Mouse (Mus musculus): ENCODE data around the gene Basp1.
A peak's percentile ranks its signal among the peaks of the same experiment; 100 is the strongest.

The Basp1 gene

DNA sequence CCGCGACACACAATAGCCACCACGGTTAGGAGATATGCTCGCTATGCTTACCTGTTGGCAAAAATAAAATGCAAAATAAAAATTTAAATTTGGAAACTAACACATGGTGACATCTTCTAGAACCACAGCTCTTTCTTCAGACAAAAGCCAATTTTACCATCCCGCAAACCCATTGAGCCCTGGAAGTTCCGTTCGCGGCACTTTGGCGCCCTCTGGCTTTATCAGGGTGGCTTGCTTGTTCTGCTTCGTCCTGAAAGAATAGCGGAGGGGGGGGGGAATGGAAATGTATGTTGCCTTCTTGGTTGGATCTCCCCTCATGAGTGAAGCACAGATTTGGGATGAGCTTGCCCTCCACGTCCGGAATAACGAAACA is 1.2 kb upstream of the Basp1 start:
- peak; percentile 94 to 95 for DNase-seq

DNA sequence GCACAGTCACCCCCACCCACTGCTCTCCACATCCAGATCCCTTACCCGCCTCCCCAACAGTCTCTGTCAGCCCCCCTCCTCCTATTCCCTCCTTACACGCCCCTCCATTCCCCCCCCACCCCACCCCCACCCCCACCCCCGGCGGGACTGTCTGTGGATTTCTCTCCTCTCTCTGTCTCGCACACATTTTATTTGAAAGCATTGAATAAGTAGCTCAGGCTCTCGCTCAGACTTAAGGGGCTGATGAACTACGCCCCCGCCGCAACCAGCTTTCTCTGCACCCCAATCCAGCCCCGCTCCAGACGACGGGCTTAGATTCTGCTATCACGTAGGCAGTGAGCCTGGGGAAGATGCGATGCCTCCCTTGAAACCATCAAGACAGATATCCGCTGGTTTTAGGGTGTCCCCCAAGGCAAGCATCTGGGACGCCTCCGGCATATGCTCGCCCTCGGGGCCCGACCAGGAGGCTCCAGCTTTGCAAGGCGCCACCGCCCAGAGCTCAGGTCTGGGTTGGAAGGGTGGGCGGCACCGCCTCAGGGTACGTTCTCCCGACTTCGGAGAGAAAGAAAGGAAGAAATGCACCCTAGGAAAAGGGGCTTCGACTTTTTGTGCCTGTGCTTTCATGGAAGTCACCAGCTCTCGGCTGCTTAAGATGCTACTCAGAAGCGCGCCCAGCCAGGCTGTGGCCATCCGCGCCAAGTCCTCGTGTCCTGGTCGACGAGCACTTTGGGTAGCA is 615 bp upstream of the Basp1 start:
- peak in 1 of 2 experiments; percentile 75 for DNase-seq

DNA sequence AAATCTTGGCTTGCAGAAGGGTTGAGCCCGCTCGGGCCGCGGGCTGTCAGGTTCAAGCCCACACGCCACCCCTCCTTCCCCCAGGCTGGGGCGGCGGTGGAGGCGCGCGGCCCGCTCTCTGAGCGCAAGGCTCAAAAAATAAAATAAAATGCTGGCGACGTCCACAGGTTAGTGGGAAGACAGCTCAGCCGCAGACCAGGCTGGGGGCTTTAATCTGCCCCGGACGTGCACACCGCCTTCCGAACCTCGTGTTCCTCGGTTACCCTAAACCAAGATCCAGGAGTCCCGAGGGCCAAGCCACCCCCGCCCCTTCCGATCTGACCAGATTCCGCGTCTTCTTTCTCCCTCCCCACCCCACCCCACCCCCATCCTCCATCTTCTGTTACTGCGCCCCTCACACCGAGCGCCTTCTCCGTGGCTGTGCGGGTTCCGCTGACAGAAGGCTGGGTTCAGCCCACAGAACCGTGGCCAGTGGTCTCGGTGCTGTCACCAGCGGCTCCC is 753 bp downstream of the Basp1 start:
- DNase-seq: peak; percentile 57 to 63

DNA sequence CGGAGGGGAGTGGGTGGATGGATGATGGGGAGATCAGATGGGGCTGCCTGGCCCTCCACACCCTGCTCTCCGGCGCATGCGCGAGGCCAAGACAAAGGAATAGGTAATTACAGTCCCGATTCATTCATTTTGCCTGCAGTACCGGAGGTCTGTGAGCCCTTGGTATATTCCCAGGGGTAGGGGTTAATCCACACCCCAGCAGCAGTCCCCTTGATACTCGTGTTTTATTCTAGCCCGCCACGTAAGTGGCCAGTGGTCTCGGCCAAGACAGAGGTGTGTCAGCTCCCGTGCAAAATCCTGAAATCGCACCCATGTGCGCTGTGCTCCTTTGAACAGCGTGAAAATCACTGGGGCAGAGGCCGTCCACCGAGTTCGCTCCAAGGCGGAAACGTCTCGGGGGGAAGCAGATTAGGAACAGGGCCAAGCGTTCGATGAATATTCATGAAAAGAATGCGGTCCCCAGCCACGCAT is 1.4 kb downstream of the Basp1 start:
- DNase-seq: peak; percentile 85 to 86

DNA sequence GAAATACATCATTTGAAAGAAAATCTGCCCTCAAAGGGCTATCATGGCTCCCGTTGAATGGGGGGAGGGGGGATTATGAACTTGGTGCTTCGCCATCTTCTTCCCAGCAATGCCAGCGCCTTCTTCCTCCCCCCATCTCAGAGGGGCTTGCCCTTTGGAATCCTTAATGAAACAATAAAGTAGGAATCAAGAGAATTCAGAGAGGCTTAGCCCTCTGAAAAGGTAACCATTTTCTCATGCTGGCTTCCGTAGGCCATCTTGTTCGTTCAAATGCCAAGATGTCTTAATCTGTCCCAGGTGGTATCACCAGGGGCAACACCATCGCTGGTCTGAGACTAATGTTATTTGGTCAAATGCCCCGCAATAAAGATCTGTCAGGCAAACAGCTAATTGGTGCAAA is 2.1 kb downstream of the Basp1 start:
- peak; percentile 58 to 65 for DNase-seq

DNA sequence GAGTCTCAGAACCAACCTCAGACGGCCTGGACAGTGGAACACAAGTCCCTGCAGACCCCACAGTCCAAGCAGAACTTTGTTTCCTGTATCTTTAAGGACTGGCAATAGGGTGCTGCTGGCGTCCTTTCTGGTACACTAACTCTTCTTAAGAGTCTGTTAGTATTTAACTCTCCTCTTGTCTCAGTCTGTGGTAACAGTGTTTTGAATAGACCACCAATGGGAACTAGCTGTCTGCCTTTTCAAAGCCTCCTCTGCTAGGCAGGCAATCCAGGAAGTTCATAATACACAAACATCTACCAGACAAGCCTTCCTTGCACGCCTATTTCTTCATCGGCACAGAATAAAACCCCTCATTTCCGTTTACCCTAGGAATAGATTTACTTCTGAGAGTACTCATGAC is 7.6 kb downstream of the Basp1 start:
- DNase-seq: no peak

DNA sequence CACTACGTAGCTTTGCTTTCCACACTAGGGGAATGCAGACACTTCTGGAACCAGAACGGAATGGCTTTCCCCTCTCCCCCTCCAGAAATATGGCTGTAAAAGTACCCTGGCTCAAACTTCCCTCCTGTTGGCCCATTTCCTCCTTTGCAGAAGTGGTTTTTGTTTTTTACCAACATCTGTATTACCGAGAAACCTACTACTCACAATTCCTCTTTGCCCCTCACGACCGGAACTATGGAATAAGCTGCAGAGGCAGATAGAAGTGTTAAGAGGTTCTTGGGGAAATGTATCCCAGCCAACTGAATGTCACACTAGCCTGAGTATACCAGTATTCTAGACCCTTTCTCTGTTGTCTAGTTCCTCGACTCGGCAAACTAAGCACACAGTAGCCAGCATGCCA is 9.7 kb downstream of the Basp1 start:
- no peak for DNase-seq

DNA sequence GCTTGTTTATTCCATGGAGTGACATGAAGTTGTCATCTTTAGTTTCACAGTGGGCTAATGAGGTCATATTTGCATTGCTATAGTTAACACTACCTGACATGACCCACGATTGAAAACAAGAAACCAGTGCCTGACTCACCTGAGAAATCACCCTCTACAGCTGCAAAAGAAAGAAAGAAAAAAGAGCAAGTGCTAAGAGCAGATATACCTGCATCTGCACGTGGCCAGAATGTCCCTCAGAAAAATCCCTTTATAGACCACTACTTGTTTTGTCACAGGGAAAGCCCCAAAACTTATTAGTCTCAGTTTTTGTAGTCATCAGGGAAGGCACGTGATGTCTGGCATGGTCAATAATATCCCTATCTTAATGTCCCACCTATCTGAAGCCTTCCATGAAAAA is 11.6 kb downstream of the Basp1 start:
- no peak for DNase-seq

DNA sequence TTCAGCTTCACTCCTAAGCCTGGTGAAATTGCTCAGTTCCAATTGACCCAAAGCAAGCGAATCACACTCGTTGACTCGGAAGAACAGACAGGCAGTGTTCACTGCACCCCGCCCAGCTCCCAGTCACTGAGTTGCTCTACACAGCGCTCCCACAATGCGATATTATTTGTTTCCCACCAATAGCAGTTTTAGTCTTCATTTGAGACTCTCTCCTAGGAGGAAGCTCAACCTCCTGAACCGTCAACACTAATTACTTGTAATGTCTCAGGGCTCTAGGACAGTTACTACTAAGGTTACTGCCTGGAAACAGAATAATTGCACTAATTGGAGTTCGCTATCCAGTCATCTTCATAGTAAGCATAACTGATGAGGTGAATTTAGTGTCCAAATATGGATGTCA is 13.3 kb downstream of the Basp1 start:
- DNase-seq: no peak

DNA sequence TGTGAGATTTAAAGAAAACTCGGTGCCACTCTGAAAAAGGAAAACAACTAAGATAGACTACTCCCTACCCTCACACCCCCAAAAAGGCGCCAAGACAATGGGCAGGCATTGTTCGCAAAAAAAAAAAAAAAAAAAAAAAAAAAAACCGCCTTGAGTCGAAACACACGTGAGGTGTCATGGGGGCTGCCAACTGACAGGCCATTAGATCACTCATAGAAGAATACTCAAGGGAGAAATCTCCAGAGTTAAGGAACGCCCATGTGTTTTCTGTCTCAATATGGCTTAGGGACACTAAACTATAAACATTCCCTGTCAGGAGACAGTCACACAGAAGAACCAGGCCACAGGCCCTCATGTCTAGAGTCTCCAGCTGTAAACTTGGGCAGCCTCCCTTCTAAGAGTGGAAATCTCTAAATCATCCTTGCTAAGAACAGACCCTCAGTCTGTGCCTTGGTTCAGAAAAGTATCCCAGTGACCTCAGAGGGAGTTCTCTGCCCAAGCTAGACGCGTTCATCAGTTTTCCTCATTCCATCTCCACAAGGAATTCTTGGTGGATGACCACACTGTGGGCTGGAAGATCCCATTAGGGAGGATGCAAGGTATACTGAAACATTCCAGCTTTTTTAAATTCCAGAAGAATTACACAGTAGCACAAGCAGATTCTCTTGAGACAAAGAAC is 17.5 kb downstream of the Basp1 start:
- DNase-seq: no peak

DNA sequence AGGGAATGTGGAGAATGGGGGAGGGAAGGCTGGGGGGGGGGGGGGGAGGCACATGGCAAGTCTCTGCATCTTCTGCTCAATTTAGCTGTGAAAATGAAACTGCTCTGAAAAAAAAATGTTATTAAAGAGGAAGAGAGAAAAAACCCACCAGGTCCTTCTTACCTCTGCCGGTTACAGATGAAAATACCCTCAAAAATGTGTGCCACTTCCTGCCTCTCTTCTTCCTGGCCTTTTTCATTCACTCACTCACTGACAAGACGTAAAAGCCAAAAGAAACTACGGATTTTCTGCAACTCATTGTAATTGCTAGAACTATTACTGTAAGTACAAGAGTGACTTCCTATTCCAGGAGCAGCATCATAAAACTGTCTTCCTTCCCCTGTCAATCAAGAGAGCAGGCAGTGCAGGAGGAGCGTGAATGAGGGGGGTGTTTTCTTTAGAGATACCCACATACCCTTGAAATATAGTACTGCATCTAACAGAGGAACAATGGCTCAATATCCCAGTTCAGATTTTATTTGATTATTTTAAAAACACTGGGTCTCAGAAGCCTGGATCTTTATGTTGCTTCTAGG is 21.0 kb downstream of the Basp1 start:
- no peak for DNase-seq

DNA sequence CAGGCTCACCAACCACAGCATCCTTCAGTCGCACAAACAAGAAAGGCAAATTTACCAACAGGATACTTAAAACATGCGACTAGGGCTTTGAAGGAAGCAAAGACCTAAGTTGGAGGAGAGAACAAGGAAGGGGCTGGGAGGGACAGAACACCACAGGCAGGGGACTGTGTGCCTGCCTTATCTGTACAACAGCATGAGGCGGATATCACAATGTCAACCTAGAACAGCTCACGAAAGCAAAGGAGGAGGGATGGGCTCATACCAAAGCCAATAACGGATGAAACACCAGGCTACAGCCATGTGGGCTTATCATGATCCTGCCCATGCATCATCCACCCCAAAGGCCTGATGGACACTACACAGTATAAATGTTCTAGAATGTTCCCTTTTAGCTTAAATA is 22.4 kb downstream of the Basp1 start:
- DNase-seq: no peak

DNA sequence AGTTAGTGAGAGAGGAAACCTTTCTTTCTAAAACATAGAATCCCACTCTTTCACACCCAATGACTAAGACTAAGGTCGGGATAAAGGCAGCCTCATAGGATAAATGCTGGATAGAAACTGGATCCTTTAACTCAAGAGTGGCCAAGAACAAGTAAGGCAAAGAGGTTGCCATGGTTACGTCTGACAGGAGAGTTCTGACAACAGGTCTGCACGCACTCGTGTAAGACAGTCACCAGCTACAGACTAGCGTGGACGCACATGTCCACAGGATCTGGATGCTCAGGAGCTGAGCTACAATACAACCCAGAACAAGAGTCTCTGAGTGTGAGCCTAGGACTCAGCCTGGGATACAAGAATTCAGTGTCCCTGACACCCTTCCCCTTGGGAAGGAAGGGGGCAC is 26.0 kb downstream of the Basp1 start:
- no peak for DNase-seq

DNA sequence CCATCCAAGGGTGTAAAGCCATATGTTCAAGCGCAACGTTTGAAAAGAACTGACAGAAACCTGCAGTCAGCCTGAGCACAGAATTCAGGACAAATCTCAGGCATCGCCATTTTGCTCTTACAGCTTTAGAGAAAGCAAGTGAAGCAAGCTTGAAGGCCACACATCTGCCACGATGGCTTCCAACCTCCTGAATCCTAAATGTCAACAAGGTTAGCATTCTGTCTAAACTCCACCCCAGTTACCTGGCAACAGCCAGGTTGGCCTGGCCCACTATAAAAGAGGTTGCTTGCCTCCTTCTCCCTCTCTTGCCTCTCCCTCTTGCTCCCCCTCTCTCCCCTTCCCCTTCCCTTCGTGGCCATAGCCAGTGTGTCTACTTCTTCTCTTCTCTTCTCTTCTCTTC is 33.5 kb downstream of the Basp1 start:
- DNase-seq: no peak

DNA sequence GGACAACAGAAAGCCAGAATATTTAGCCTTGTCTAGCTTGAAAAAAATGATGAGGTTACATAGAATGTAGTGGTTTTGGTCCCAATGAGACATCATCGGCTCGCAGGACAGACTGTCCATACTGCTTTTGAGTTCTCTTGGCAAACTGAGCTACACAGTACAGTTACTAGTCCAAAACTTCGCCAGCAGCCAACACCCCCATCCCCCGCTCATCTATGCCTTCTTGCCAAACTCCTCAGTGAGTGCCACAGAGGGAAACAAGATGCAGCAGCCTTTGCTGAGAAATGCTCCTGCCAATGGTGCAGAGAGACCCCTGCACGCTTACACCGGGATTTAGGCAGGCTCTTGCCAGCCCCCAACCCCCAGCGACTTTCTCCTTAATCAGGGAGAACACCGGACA is 34.9 kb downstream of the Basp1 start:
- DNase-seq: peak in 1 of 2 experiments; percentile 25

DNA sequence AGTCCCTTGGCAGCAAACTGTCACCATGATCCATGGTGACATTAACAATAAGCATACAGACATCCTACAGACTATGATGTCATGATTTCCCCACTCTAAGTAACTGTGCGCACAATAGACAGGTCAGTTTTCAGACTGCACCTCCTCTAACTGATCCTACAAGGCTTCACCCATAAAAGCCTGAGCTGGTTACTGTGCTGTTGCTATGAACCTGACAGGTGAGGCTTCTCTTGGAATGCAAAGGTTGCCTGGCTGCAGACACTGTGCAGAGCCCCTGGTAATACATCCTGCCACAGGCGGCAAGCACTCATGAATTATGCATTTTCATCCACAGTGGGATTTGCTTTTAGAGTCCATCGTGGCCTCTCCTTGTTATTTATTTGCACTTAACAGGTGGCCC is 36.6 kb downstream of the Basp1 start:
- no peak for DNase-seq

DNA sequence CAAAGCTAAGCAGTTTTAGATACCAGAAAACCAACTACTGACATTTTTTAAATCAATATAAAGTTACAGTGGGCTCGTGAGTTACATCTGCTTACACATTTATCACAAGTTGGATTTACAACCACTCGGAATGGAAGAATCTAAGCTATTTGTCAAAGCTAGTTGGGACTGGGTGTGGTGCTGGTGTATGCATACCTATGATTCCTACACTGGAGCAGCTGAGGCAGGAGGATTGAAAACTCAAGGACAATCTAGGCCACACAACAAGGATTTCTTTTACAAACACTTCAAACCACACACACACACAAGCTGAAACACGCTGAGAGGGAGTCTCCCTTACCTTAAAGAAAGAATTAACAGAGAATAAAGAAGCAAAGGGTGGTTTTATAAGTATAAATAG is 40.1 kb downstream of the Basp1 start:
- no peak for DNase-seq

DNA sequence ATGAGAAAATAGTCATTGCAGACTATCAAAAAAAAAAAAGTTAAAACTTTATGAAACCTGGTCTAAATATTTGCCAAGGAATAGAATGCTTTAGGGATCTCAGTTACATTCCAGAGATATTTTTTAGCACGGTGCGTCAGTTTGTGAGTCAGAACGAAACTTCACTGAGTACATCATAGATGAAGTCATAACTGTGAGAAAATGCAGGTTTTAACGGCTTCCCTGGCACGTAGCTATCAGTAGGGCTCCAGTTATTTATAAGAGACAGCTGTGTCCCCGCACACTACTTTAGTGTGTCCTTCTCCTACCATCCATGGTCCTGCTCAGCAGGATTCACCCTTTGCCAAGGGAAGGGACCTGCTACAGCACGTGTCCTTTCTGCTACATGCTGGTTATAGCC is 44.0 kb downstream of the Basp1 start:
- no peak for DNase-seq

DNA sequence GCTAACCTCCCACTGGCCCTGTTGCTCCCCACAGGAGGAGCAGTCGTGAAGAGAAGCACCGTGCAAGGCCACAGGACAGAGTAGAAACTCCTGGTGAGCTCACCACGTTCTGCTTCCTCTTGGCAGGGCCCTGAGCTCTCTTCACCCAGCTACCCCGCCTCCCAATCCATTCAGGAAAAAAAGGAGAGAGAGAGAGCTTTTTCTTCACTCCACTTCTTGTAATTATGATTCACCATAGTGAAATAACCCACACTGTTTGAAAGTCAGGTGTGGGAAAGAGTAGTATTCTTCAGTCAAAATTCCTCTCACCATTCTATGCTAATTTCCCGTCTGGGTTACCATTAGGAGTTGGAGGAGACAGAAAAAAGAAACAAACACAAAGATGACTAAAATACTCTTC is 48.1 kb downstream of the Basp1 start:
- DNase-seq: no peak

DNA sequence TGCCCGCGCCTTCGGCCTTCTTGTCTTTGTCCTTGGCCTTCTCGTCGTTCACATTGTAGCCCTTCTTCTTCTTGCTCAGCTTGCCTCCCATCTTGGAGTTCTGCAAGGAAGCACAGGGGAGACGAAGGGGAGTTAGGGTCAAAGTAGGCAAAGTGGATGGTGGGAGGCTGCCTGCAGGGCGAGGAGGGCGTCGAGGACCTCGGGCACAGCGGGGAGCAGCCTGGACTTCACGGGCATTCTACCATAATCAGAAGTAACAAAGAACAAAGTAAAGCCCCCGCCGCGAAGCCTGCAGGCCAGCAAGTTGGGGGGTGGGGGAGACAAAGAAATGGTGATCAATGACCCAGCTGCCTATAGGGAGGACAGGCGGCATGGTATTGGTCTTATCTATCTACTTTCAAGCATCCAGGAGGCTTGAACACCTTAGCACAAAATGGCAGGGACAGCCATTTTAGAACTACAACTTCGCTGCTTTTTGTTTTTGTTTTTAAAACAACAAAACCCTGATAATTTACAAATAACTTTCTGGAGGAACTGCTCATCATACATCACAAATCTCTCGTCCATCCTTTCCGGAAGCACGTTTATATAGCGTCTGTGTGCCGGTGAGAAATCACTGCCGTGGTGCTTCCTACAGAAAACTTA is 48.6 kb downstream of the Basp1 start:
- DNase-seq: peak in 1 of 2 experiments; percentile 39

DNA sequence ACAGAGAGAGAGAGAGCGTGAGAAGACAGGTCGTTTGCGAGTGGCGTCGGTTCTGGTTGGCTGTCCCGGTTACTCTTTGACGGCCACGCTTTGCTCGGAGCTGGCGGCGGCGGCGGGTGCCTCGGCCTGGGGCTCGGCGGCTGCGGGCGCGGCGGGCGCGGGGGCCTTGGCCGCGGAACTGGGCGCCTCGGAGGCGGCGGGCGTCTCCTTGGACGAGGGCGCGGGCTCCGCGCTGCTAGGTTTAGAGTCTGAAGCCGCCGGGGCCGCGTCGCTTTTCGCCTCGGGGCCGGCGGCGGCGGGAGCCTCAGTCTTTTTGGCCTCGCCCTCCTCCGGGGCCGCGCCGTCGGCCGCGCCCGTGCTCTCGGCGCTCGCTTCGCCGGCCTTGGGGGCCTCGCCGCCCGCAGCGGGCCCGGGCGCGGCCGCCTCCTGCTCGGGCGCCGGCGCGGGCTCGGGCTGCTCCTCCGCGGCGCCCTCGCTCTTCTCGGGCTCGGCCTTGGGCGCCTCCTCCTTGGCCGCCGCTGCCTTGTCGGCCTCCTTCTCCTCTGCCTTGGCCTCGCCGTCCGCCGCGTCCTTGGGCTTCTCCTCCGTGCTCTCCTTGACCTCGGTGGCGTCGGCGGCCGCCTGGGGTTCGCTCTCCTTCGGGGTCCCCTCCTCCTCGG is 49.3 kb downstream of the Basp1 start:
- peak; percentile 56 to 57 for DNase-seq

DNA sequence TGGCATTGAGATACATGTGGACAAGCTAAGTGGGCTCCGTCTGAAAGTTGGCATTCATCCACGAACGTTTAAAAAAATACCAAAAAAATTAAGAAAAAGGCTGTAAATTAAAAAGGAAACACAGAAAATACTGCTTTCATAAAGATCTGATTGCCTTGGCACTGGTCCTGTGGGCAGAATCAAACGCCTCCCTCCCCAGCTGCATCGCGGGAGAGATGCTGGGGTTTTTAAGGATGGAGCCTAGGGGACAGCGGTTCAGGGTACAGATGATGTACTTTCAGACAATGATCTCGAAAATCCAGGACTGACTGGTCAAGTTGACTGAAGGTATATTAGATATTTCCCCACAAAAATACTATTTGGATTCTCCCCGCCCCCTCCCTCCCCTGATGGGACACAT is 49.9 kb downstream of the Basp1 start:
- no peak for DNase-seq

DNA sequence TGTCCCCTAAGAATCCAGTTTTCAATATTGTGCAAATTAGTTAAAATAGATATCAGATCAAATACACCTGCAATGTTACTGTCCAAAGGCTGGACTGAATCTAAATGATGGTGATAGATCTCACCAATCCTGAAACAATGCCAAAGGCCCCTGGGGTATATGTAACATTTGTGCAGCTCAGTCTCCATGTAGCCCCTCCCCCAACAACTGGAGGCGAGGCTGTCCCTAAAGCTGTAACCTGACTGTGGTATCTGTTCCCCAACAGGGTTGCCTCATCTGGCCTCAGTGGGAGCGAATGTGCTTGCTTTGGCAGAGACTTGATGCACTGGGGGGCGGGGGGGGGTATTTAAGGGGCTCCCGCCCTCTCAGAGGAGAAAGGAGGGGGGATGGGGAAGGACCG is 52.7 kb downstream of the Basp1 start:
- no peak for DNase-seq

Measured in cerebellum, postnatal 14 days (tissue).